Mouse (Mus musculus) liver, embryonic 14.5 days (tissue): Measurements from ENCODE around the gene Caskin2. TPM values are rescaled to one million over a fixed set of nuclear protein-coding genes. Genes with fewer than 3 reads are reported as not detected.

ENCODE experiments used
- ATAC-seq: fragments of 200-750 bp; cut with Nextera tagmentation; 2 replicates; pipeline ENCODE4 v1.8.0; 2017; ENCODE audit warnings: moderate number of reproducible peaks, mild to moderate bottlenecking, moderate library complexity; ENCODE audit not compliant: insufficient read depth
- DNase-seq, 3 experiments: peaks; one replicate each; pipeline ENCODE4 v3.0.0-alpha.2; 2012 to 2013; ENCODE audit warnings: low read depth in 3 of 3, low spot score in 3 of 3
- H3K27ac ChIP-seq: fragments of 300-500 bp; sonication (generic); 2 replicates; pipeline ENCODE4 v1.5.1; 2014; ENCODE audit warnings: moderate library complexity, mild to moderate bottlenecking, control low read depth, inconsistent platforms
- H3K27me3 ChIP-seq: fragments of 300-500 bp; sonication (generic); 2 replicates; pipeline ENCODE4 v1.6.1; 2014; ENCODE audit warnings: mild to moderate bottlenecking, low read length, moderate library complexity; ENCODE audit not compliant: control insufficient read depth, insufficient read depth
- H3K36me3 ChIP-seq: fragments of 300-500 bp; sonication (generic); replicated peaks from 2 replicates; pipeline ENCODE4 v1.6.1; 2014; ENCODE audit warnings: low read depth; ENCODE audit not compliant: control insufficient read depth, insufficient read depth
- H3K4me1 ChIP-seq, 2 experiments: fragments of 200-500 bp in 1 of 2; fragments of 300-500 bp in 1 of 2; sonication (generic) in 1 of 2; replicated peaks; 2 replicates each; pipeline ENCODE4 v1.6.1; 2012 to 2014; ENCODE audit warnings: antibody characterized with exemption in 1 of 2, inconsistent platforms in 1 of 2, low read length in 1 of 2; ENCODE audit not compliant: control insufficient read depth in 2 of 2, insufficient read depth in 2 of 2
- H3K4me2 ChIP-seq: fragments of 300-500 bp; sonication (generic); 2 replicates; pipeline ENCODE4 v1.6.1; 2014; ENCODE audit warnings: low read depth, mild to moderate bottlenecking, control low read depth, moderate library complexity
- H3K4me3 ChIP-seq, 2 experiments: fragments of 200-500 bp in 1 of 2; fragments of 300-500 bp in 1 of 2; sonication (generic) in 1 of 2; 2 replicates each; pipeline ENCODE4 v1.5.1; 2012 to 2014; ENCODE audit warnings: low read depth in 2 of 2, low read length in 2 of 2, mild to moderate bottlenecking in 2 of 2, control low read depth in 1 of 2, inconsistent platforms in 1 of 2, moderate library complexity in 1 of 2; ENCODE audit not compliant: insufficient read depth in 1 of 2
- H3K9ac ChIP-seq: fragments of 300-500 bp; sonication (generic); replicated peaks from 2 replicates; pipeline ENCODE4 v1.6.1; 2014; ENCODE audit warnings: mild to moderate bottlenecking, control low read depth, moderate library complexity
- H3K9me3 ChIP-seq: fragments of 300-500 bp; sonication (generic); 2 replicates; pipeline ENCODE4 v1.6.1; 2016; ENCODE audit warnings: low read length, mixed read lengths; ENCODE audit not compliant: control insufficient read depth
- CTCF ChIP-seq: IDR thresholded peaks from 2 replicates; pipeline ENCODE4 v1.5.1; 2016; ENCODE audit warnings: antibody characterized with exemption, low read depth, control low read depth
- EP300 ChIP-seq: IDR thresholded peaks from 2 replicates; pipeline ENCODE4 v1.6.1; 2016; ENCODE audit warnings: antibody characterized with exemption, low read depth
- WGBS: fragments of 180-500 bp; shearing (Covaris S2); extraction: QIAGEN DNeasy Blood & Tissue Kit; methylation state at CpG from one replicate; pipeline ENCODE4 v1.1.7; 2014; ENCODE audit not compliant: insufficient replicate concordance; 5-methylcytosine and 5-hydroxymethylcytosine counted together
- polyA plus RNA-seq, 2 experiments: library from polyadenylated mRNA; depleted of rRNA in 1 of 2; stranded (reverse) in 1 of 2; unstranded in 1 of 2; fragments of >200 nt; fragmentation: Nextera tagmentation in 1 of 2; extraction: Ambion mirVana in 1 of 2; gene quantifications; 2 replicates each; pipeline versions ENCODE4 v1.2.1 to v1.2.3; 2012 to 2014

Caskin2 gene
- polyA plus RNA-seq, 2 experiments = 4.9 to 7.1 TPM

DNA sequence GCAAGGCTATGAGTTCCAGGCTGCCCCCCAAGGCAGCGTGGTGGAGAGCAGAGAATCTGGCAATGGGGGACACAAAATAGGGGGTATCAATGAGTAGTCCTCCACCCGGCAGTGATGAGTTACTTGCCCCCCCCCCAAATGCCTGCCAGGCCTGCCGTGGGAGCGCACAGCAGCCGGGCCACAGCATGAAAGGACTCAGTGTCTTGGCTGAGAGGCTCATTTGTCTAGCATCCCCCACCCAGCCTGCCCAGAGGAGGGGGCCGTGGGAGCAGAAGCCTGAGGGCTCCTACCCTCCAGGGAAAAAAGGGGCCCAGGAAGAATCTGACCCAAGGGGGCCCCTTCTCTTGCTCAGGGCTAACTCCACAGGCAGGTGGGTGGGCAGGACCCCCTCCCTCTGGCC, 6.1 kb downstream of the Caskin2 start:
- Histone ChIP-seq H3K36me3 (peaks cover 17% of the 10 kb centered on the region), H3K27ac (no peak overlapping the region)

GRCm38 (mm10) chr11:115806154-115806553, 7.3 kb downstream of the Caskin2 start:
- no peaks in the 10 kb centered on the region for H3K27me3 ChIP-seq
- H3K4me1 ChIP-seq = peaks cover 28 to 42% of the 10 kb centered on the region in 2 experiments
- no peak for TF ChIP-seq EP300
- no peak for TF ChIP-seq CTCF
- DNase-seq = no peak
- H3K9me3 ChIP-seq = no peaks in the 10 kb centered on the region
- no peak for ATAC-seq
- no peak overlapping the region for H3K9ac ChIP-seq
- no peak overlapping the region for H3K4me3 ChIP-seq
- 0 out of 2 replicates have a peak overlapping the region, but pooled peaks have one; percentile 7 for H3K4me2 ChIP-seq
- WGBS = 81% methylated on average over 10 of the region's 10 CpGs
- H3K36me3 ChIP-seq = peaks cover 28% of the 10 kb centered on the region
- peak overlapping the region; percentile 12 for H3K27ac ChIP-seq

More for the DNA sequence above, 6.1 kb downstream of the Caskin2 start:
- no peak overlapping the region for H3K9ac ChIP-seq
- DNase-seq (no peak), ATAC-seq (no peak)
- no peak overlapping the region for H3K4me3 ChIP-seq
- H3K4me2 ChIP-seq = no peak overlapping the region
- TF ChIP-seq CTCF (no peak), EP300 (no peak)
- no peaks in the 10 kb centered on the region for H3K9me3 ChIP-seq
- no peaks in the 10 kb centered on the region for H3K27me3 ChIP-seq
- H3K4me1 ChIP-seq = peaks cover 30 to 42% of the 10 kb centered on the region in 2 experiments
- 83% methylated on average over 6 of the region's 6 CpGs for WGBS

DNA sequence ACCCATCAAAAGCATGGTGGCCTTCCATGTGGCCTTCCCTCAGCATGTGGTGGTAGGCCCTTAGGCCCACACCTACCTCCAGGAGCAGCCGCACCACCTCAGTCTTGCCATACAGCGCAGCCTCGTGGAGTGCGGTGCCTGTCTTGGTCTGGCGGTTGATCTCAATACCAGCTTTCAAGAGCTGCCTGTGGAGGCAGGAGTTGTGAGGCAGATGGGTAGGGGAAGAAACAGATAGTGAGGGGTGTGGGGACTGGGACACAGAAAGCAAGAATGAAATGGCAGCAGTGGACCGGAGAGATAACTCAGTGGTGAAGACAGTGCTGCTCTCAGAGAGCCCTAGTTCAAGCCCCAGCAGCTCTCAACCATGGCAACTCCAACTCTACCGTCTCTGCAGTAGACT, 8.4 kb downstream of the Caskin2 start:
- H3K4me2 ChIP-seq = peak overlapping the region; percentile 68
- peak overlapping the region; percentile 74 for H3K9ac ChIP-seq
- 18% methylated on average over 7 of the region's 7 CpGs for WGBS
- H3K27me3 ChIP-seq = no peaks in the 10 kb centered on the region
- H3K36me3 ChIP-seq = peaks cover 39% of the 10 kb centered on the region
- H3K4me3 ChIP-seq = peak overlapping the region; percentile 51 to 54
- TF ChIP-seq EP300 (peak; percentile 91), CTCF (peak; percentile 67)
- peak overlapping the region; percentile 95 for H3K27ac ChIP-seq
- peaks cover 28 to 40% of the 10 kb centered on the region in 2 experiments for H3K4me1 ChIP-seq
- no peaks in the 10 kb centered on the region for H3K9me3 ChIP-seq
- ATAC-seq = peak; percentile 91
- DNase-seq = peak; percentile 78 to 80 (median 79)

GRCm38 (mm10) chr11:115803072-115803709, 10.2 kb downstream of the Caskin2 start:
- WGBS = 94% methylated on average over 24 of the region's 24 CpGs
- Histone ChIP-seq H3K27ac (no peak overlapping the region), H3K9ac (no peak overlapping the region), H3K4me1 (peaks cover 23 to 29% of the 10 kb centered on the region in 2 experiments), H3K4me3 (no peak overlapping the region; a peak in 1 of 4 replicates), H3K27me3 (no peaks in the 10 kb centered on the region), H3K9me3 (no peaks in the 10 kb centered on the region), H3K36me3 (peaks cover 53% of the 10 kb centered on the region), H3K4me2 (peak overlapping the region; percentile 68)
- DNase-seq (no peak), ATAC-seq (no peak)
- no peak for TF ChIP-seq CTCF
- no peak for TF ChIP-seq EP300

DNA sequence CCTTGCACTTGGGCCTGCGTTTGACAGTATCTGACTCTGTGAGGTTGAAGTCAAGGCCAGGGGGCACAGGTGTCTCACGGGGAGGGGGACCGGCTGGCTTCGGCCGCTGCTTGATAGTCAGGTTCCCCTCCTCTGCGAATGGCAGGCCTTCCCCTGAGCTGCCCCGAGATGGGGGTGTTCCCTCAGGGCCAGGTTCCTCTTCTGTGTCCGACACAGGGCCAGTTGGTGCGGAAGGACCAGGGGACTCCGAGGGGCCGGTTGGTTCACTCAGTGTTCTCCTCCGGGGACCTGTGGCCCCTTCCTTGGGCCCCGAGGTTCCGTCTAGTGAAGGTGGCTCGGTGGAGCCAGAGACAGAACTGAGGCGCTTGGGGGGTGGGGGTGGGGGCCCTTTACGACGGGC, 12.5 kb downstream of the Caskin2 start:
- H3K4me2 ChIP-seq = no peak overlapping the region
- peaks cover 13 to 17% of the 10 kb centered on the region in 2 experiments for H3K4me1 ChIP-seq
- DNase-seq = no peak
- no peak for ATAC-seq
- TF ChIP-seq CTCF = no peak
- no peak for TF ChIP-seq EP300
- 76% methylated on average over 18 of the region's 18 CpGs for WGBS
- H3K27me3 ChIP-seq = no peaks in the 10 kb centered on the region
- no peak overlapping the region for H3K27ac ChIP-seq
- H3K9ac ChIP-seq = no peak overlapping the region
- H3K36me3 ChIP-seq = peaks cover 60% of the 10 kb centered on the region
- no peaks in the 10 kb centered on the region for H3K9me3 ChIP-seq
- no peak overlapping the region for H3K4me3 ChIP-seq
